Mouse (Mus musculus) kidney, adult 2 months (tissue): ENCODE results near the gene Dcakd.
A peak's percentile ranks its signal among the peaks of the same experiment; 100 is the strongest.

Experiments
- CTCF ChIP-seq: fragments of 200-500 bp; conservative IDR thresholded peaks from 2 replicates; pipeline ENCODE4 v1.5.1; 2011; ENCODE audit warnings: low read depth, mild to moderate bottlenecking, control low read depth, low read length, moderate library complexity, mixed read lengths; ENCODE audit not compliant: insufficient read depth, insufficient read length
- POLR2A ChIP-seq: fragments of 200-500 bp; IDR thresholded peaks from one replicate; pipeline ENCODE4 v1.6.1; 2011; ENCODE audit warnings: low read depth, low read length, control low read depth

DNA sequence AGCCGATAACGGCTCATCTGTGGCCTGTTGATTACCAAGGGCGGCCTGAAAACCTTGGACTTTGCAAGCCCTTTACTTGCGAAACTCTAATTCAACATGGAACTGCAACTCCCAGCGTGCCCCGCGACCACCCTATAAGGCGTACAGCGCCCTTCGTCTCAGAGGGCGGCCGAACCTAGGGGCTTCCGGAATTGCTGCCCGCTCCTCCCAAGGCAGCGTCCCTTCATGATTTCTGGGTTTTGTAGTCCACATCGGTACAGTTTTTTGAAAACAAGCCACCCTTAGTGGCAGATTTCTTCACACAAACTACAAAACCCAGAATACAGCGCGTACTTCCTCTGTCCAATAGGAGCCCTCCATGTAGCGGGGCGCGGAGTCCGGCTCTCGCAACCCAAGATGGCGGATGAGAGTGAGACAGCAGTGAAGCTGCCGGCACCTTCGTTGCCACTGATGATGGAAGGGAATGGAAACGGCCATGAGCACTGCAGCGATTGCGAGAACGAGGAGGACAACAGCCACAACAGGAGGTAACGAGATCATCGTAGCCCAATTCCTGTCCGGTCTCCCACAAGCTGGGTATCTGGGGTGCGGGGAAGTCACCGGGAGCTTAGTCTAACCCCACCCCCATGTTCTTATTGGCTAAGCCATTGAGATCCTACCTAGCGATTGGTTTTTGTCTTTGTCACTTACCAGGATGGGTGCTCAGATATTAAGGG is at the start of gene Dcakd, which contains the start of gene Nmt1:
- no peak for TF ChIP-seq CTCF
- TF ChIP-seq POLR2A, result peak; percentile 78
